Mouse (Mus musculus) C2C12 (cell line): ENCODE results near the gene Map4.

Experiments used
- CEBPB ChIP-seq: IDR thresholded peaks from one replicate; pipeline ENCODE4 v1.6.1; 2011; ENCODE audit warnings: low read depth, mild to moderate bottlenecking, control low read depth, moderate library complexity
- CTCF ChIP-seq: IDR thresholded peaks from one replicate; pipeline ENCODE4 v1.5.1; 2011; ENCODE audit not compliant: control insufficient read depth, insufficient read depth, insufficient read length
- MAX ChIP-seq: IDR thresholded peaks from one replicate; pipeline ENCODE4 v1.6.1; 2011; ENCODE audit warnings: mild to moderate bottlenecking, control low read depth
- MYOD1 ChIP-seq: IDR thresholded peaks from one replicate; pipeline ENCODE4 v1.6.1; 2011; ENCODE audit warnings: low read depth; ENCODE audit not compliant: control insufficient read depth, insufficient read length
- MYOG ChIP-seq: IDR thresholded peaks from one replicate; pipeline ENCODE4 v1.6.1; 2011; ENCODE audit not compliant: control insufficient read depth, insufficient read length; ENCODE audit errors: extremely low read depth
- USF1 ChIP-seq: IDR thresholded peaks from one replicate; pipeline ENCODE4 v1.6.1; 2011; ENCODE audit warnings: low read depth, mild to moderate bottlenecking, control low read depth, moderate library complexity

DNA sequence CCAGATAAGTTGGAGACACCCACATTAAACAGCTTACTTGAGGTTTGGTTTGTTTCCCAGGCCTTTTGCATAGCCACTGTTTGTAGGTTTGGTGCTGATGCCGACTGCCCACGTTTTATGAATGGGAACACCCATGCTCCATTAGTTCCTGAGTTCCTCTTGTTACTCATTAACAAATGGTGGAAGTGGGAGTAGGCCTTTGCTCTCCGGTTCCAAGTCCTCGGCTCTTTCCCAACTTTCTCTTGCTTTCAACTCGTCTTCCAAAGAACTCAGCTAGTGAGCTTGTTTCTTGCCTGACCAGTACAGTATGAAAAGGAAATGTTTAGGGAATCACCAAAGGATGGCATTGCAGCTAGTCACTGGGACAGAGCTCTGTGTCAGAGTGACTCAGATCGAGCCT lies 35.7 kb upstream of the Map4 start:
- TF ChIP-seq CTCF (no peak), MAX (no peak), USF1 (no peak), MYOG (no peak), CEBPB (no peak), MYOD1 (no peak)
